Mouse (Mus musculus) MEL (cell line): Measurements from ENCODE around the gene Usp13.

Source experiments
- CTCF ChIP-seq, 3 experiments: IDR thresholded peaks in 2 of 3; conservative IDR thresholded peaks in 1 of 3; 2 replicates each; pipeline ENCODE4 v1.5.1; 2011 to 2012; ENCODE audit warnings: low read length in 3 of 3, low read depth in 2 of 3, mild to moderate bottlenecking in 2 of 3, improper control_type of control experiment in 1 of 3, inconsistent platforms in 1 of 3, mixed read lengths in 1 of 3, moderate library complexity in 1 of 3; ENCODE audit not compliant: control insufficient read depth in 1 of 3, insufficient read depth in 1 of 3, poor library complexity in 1 of 3, severe bottlenecking in 1 of 3
- MAFK ChIP-seq: IDR thresholded peaks from 2 replicates; pipeline ENCODE4 v1.6.1; 2011; ENCODE audit warnings: low read depth, mild to moderate bottlenecking, low read length, improper control_type of control experiment, borderline replicate concordance
- POLR2A ChIP-seq, 2 experiments: IDR thresholded peaks; 2 replicates each; pipeline ENCODE4 v1.6.1; 2011 to 2012; ENCODE audit warnings: low read length in 2 of 2, mild to moderate bottlenecking in 2 of 2, control low read depth in 1 of 2, improper control_type of control experiment in 1 of 2, low read depth in 1 of 2, moderate library complexity in 1 of 2; ENCODE audit not compliant: control insufficient read depth in 1 of 2, insufficient read depth in 1 of 2, poor library complexity in 1 of 2
- POLR2AphosphoS2 ChIP-seq: IDR thresholded peaks from 2 replicates; pipeline ENCODE4 v1.6.1; 2011; ENCODE audit warnings: low read length, improper control_type of control experiment
- TAL1 ChIP-seq: IDR thresholded peaks from 2 replicates; pipeline ENCODE4 v1.6.1; 2012; ENCODE audit warnings: mild to moderate bottlenecking, inconsistent platforms, low read length, moderate library complexity, mixed read lengths
- TBP ChIP-seq: IDR thresholded peaks from 2 replicates; pipeline ENCODE4 v1.8.0; 2011; ENCODE audit warnings: low read depth, low read length, improper control_type of control experiment

DNA sequence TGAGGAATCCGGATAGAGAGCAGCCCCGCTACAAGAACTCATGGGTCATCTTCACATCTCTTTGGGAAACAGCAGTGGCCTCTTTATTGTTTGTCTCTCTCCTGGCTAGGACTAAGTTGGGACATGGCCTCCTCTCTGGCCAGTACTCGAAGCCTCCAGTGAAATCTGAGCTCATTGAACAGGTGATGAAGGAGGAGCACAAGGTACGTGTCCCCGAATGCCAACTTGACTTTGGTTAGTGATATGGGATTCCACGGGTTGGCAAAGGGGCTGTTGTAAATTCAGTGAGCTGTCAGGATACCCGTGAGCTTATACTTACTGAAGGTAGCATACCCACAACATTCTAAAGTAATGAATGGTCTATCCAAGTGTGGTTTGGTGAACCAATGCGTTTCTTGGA is 69.0 kb downstream of the Usp13 start:
- TF ChIP-seq CTCF (IDR thresholded peaks at IDR 0.05 in 2 of 3, conservative IDR thresholded peaks at IDR 0.05 in 1 of 3; ENCODE audit: control insufficient read depth in 1 of 3, insufficient read depth in 1 of 3, low read depth in 2 of 3, low read length in 3 of 3, poor library complexity in 1 of 3, severe bottlenecking in 1 of 3): no peak
- no peak for TF ChIP-seq TAL1
- no peak for TF ChIP-seq TBP
- no peak for TF ChIP-seq POLR2A (IDR thresholded peaks at IDR 0.05; ENCODE audit: control insufficient read depth in 1 of 2, insufficient read depth in 1 of 2, low read depth in 1 of 2, low read length in 2 of 2, poor library complexity in 1 of 2)
- no peak for TF ChIP-seq POLR2AphosphoS2
- no peak for TF ChIP-seq MAFK
